Mouse (Mus musculus) urinary bladder, adult 2 months (tissue): ENCODE data around the gene Cyp2d40. TPM values are rescaled to one million over a fixed set of nuclear protein-coding genes. Genes with fewer than 3 reads are reported as not detected.
"Not testable (repeated sequence)": the region's sequence is repeated elsewhere in the genome, so short reads cannot be mapped to it uniquely, and the experiment has no call there.

Experiments used
- DNase-seq: peaks from one replicate; pipeline ENCODE4 v3.0.0; 2022; ENCODE audit warnings: low spot score
- polyA plus RNA-seq: library from polyadenylated mRNA; depleted of rRNA; stranded (reverse); fragments of >200 nt; gene quantifications from 2 replicates; pipeline ENCODE4 v1.2.3, GENCODE M21; 2012; rRNA removed

The Cyp2d40 gene
- not detected in 2 replicates for polyA plus RNA-seq

GRCm38 (mm10) chr15:82763631-82764420 is at the start of gene Cyp2d40:
Gene Cyp2d40, minus strand, starts transcription at chr15:82764183.
- no peak for DNase-seq

- no peak for DNase-seq
Observed at GRCm38 (mm10) chr15:82810556-82810955, 46.6 kb upstream of the Cyp2d40 start.

GRCm38 (mm10) chr15:82809511-82809910 is 45.5 kb upstream of the Cyp2d40 start:
- DNase-seq: no peak

- DNase-seq: no peak
Observed at GRCm38 (mm10) chr15:82806969-82807763, 43.2 kb upstream of the Cyp2d40 start.

- peak; percentile 53 for DNase-seq
Observed at GRCm38 (mm10) chr15:82804708-82805639, 41.0 kb upstream of the Cyp2d40 start.

- DNase-seq: no peak
Observed at GRCm38 (mm10) chr15:82795936-82796440, 32.0 kb upstream of the Cyp2d40 start.

- DNase-seq: no peak
Observed at GRCm38 (mm10) chr15:82794277-82794676, 30.3 kb upstream of the Cyp2d40 start, which contains the start of gene Cyp2d26. Gene Cyp2d26, minus strand, starts transcription at chr15:82794294.

- no peak for DNase-seq
Observed at GRCm38 (mm10) chr15:82793868-82794267, 29.9 kb upstream of the Cyp2d40 start.

- DNase-seq: no peak
Observed at GRCm38 (mm10) chr15:82793454-82793853, 29.5 kb upstream of the Cyp2d40 start.

GRCm38 (mm10) chr15:82792566-82792965 is 28.6 kb upstream of the Cyp2d40 start:
- DNase-seq: no peak

GRCm38 (mm10) chr15:82784581-82784980 is 20.6 kb upstream of the Cyp2d40 start:
- no peak for DNase-seq

GRCm38 (mm10) chr15:82783800-82784199 is 19.8 kb upstream of the Cyp2d40 start:
- no peak for DNase-seq

GRCm38 (mm10) chr15:82777856-82778255 is 13.9 kb upstream of the Cyp2d40 start:
- DNase-seq: not testable (repeated sequence)

GRCm38 (mm10) chr15:82765943-82766342 is 2.0 kb upstream of the Cyp2d40 start:
- DNase-seq: no peak

GRCm38 (mm10) chr15:82764881-82765280 is 898 bp upstream of the Cyp2d40 start:
- DNase-seq: no peak

GRCm38 (mm10) chr15:82748141-82748540 is 15.8 kb downstream of the Cyp2d40 start:
- no peak for DNase-seq

- no peak for DNase-seq
Observed at GRCm38 (mm10) chr15:82747516-82747915, 16.5 kb downstream of the Cyp2d40 start.

GRCm38 (mm10) chr15:82733331-82733925 is 30.6 kb downstream of the Cyp2d40 start:
- DNase-seq: not testable (repeated sequence)
